Mouse (Mus musculus) heart, postnatal 25 days (tissue): ENCODE data around the gene Slc35a2. TPM values are rescaled to one million over a fixed set of nuclear protein-coding genes. Genes with fewer than 3 reads are reported as not detected.

Source experiments
- DNase-seq: peaks from one replicate; pipeline ENCODE4 v3.0.0; 2022; ENCODE audit warnings: low spot score
- intact Hi-C: fragments of 180-260 bp; cut with DNase I; formaldehyde crosslinking; loops from one replicate; pipeline ENCODE4 v1.15.1; 2025
- total RNA-seq, 2 experiments: library from RNA; stranded (reverse); gene quantifications; 2 replicates each; pipeline ENCODE4 v1.2.3; 2021

Slc35a2 gene
- 10 to 100 TPM; 11.0 to 17.0 TPM for total RNA-seq

DNA sequence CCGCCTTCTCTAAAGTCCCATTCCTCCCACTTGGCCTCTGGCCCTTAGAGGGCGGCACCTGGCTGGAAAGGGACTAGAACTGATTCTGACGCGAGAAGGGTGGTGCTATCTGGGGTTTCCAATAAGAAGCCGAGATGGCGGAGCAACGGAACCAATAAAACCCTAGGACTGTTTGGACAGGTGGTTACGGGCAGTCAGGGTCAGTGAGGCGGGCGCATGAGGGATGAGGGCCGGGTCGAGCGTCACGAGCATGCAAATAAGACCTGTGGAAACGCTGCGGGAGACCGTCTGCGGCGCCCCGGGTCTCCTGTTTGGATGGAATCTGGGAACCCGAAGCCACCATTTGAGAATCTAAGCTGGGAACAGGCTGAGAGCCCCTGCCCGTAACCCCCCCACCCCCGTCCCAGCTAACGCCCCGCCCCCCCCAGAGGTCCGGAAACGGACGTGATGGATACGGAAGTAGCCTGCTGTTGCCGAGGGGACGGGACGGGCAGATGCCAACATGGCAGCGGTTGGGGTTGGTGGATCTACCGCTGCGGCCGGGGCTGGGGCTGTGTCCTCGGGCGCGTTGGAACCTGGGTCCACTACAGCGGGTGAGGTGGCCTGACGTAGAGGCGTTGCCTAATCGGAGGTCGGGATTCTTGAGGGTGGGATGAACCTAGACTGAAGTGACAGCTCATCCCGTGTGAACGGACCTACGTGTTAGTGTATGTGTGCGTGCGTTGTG lies at the start of gene Slc35a2:
Gene Slc35a2 (plus strand): TSS at position 188 of the 727 bp plus-strand sequence.
- DNase-seq, result peak; percentile 84
- intact Hi-C loops, result no loop called here

DNA sequence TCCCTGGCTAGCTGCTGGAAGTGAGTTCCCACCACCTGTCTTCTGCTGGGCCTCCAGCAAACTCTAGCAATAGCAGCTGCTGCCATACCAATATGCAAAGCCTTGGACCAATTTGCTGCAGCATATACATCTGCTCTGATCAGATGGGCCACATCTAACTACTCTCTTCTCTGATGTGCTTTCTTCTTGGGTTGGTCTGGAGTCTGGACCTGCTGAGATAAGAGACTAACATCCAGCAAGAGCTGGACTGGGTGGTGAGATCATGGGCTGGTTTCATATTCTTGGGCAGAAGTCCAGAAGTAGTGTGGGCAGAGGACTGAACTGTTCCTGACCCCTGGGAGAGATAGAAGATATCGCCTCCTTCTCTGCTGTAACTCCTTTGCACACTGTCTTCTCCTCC lies 46.7 kb upstream of the Slc35a2 start:
- intact Hi-C loops, result no loop called here
- no peak for DNase-seq

DNA sequence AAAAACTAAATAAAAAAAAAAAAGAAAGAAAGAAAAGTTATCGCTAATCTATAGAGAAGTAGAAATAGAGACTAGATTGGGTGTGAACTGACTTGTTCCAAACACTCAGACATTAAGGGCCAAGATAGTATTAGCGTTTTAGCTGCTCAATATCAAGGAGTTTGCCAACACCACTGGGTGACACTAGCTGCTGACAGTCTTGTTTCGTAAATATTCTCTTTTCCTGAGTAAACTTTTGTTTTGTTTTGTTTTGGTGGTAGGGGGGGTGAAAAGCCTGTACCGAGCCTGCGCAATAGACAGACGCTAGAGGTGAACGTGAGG lies 43.0 kb upstream of the Slc35a2 start:
- intact Hi-C loops, result no loop called here
- DNase-seq, result no peak

DNA sequence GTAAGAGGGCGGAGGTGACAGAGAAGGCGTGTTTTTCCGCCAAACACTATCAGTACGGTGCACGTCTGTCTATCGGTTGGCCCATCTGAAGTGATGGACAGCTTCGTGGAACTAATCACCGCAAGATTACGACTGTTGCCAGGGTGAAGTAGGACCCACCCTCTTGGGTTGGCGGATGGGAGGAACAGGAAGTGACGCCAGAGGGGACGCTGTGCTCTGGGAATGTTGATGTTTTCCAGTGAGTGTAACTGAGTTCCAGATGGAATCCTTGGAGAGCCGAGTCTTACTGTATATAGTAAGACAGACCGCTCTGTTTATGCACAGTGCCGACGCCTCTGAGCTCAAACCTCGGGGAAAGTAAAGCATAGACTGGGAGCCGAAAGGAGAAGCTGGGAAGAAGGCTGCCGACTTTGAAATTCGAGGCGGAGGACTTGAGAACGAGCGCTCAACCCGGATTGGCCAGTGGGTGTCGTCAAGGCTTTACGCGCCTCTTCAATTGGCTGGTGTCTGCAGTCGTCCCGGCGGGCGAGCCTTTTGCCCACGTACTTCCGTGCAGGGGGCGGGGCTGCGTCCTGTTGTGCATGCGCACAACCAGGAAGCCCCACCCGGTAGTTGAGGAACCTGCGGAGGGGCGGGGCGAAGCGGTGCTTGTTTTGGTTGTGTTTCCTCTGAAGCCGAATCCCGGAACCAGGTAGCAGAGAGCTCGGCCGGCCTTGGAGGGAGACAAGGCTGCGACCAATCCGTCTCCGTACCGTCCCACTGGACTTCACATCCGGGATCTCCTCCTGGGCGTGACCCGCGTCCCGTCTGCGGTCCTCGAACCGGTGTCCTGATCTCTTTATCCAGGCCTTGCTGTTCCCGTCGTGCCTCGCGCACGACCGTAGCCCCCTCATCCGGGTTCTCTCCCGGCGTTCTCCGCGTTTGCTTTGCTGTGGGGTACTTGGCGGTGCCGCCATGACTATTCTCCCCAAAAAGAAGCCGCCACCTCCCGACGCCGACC lies 42.4 kb upstream of the Slc35a2 start, which contains the start of gene Otud5:
Gene Otud5 (plus strand): TSS at position 202 of the 1,000 bp plus-strand sequence.
- peak; percentile 91 for DNase-seq
- intact Hi-C loops, result no loop called here

DNA sequence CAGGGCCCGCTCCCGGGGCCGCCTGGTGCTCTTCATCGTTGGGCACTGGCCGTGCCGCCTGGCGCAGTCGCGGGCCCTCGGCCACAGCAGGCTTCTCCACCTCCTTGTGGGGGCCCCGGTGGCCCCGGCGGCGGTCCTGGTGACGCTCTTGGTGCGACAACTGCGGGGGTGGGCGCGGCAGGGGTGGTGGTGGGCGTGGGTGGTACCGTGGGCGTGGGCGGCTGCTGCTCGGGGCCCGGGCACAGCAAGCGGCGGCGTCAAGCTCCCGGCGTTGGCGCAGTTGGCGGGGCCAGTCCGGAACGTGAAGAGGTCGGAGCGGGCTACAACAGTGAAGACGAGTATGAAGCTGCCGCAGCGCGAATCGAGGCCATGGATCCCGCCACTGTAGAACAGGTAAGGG lies 41.5 kb upstream of the Slc35a2 start:
- intact Hi-C loops, result no loop called here
- no peak for DNase-seq

GRCm38 (mm10) chrX:7847845-7848244 lies 36.0 kb upstream of the Slc35a2 start:
- no peak for DNase-seq
- intact Hi-C loops, result no loop called here

DNA sequence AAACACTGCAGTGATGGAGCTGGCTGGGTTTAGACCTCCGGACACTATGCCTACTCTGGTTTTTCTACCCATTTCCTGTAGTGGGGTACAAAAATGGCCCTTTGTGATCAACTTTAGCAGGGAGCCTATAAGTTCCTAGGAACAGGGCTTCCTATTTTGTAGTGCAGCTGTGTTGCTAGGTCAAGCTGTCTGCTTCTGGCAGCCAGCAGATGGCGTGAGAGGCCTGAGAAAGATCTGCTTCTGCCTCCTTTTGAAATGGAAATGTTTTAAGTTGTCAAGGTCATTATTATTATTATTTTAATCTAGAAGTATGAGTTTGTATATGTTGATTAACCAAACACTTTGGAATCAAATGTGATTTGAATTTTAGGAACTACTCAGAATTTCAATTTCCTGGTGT lies 29.2 kb upstream of the Slc35a2 start:
- intact Hi-C loops, result loop anchor here (2.0 kb wide), 1 partner anchor 162 kb away; no protein-coding TSS in a partner anchor
- no peak for DNase-seq

DNA sequence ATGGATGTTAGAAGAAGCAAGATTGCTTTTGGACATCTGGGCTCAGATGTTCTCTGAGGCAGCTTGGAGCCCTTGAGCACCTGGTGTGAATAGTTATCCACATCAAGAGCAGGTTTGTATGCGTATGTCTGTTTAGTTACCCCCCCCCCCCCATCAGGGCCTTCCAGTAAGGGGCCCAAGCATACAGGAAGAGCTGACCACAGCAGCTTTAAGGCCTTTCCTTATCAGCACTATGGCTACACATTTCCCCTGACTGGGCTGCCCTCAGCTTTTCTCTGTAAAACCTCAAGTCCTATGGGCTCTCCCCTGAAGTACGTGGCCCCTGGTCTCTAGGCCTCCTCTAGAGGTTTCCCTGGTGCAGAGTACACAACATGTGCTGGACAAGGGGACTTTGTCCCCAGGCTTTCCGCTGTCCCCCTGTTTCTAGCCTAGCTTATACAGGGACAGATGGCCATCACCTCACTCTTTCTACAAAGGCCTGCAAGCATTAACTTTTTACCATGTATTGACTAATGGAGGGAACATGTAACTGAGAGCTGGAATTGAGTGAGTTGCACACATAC lies 24.6 kb upstream of the Slc35a2 start:
- no peak for DNase-seq
- intact Hi-C loops, result loop anchor here (5.0 kb wide), 1 partner anchor 43 kb away; no protein-coding TSS in a partner anchor

- intact Hi-C loops, result no loop called here
- no peak for DNase-seq
Measured at GRCm38 (mm10) chrX:7863181-7863580, 20.6 kb upstream of the Slc35a2 start.

DNA sequence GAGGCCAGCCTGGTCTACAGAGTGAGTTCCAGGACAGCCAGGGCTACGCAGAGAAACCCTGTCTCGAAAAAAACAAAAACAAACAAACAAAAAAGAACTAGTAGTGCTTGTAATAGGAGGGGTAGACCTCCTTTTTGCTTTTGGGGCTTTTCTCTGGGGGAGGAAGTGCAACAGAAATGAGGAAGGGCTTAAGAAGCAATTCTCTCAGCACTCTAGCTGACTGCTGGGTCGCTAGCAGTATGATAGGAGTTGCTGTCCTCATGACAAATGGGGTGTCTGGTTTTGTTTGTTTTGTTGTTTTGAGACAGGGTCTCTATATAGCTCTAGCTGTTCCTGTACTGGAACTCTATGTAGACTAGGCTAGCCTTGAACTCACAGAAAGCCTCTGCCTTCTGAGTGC lies 19.3 kb upstream of the Slc35a2 start:
- intact Hi-C loops, result no loop called here
- no peak for DNase-seq

GRCm38 (mm10) chrX:7865343-7865742 lies 18.5 kb upstream of the Slc35a2 start:
- intact Hi-C loops, result no loop called here
- DNase-seq, result no peak

GRCm38 (mm10) chrX:7865786-7866185 lies 18.0 kb upstream of the Slc35a2 start:
- DNase-seq, result no peak
- intact Hi-C loops, result no loop called here

DNA sequence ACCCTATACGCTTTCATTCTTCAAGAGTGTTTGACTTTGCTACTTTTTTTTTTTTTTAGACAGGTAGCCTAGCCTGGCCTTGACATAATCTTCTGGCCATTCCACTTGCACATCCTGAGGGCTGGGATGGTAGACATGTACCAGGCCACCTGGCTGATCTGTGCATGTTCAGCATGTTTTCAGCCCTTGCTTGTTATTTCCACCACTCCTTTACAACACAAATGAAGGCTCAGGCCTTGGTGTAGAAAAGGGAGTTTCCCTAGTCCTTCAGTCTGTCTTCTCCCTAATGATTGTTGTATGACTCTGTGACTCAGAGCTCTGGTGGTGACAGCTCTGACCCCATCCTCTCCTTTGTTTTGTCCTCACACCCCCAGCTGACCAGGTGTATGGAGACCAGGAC lies 16.7 kb upstream of the Slc35a2 start:
- intact Hi-C loops, result no loop called here
- DNase-seq, result no peak

GRCm38 (mm10) chrX:7868506-7868905 lies 15.3 kb upstream of the Slc35a2 start:
- intact Hi-C loops, result no loop called here
- no peak for DNase-seq

- intact Hi-C loops, result no loop called here
- DNase-seq, result no peak
Measured at GRCm38 (mm10) chrX:7869826-7870225, 14.0 kb upstream of the Slc35a2 start.

DNA sequence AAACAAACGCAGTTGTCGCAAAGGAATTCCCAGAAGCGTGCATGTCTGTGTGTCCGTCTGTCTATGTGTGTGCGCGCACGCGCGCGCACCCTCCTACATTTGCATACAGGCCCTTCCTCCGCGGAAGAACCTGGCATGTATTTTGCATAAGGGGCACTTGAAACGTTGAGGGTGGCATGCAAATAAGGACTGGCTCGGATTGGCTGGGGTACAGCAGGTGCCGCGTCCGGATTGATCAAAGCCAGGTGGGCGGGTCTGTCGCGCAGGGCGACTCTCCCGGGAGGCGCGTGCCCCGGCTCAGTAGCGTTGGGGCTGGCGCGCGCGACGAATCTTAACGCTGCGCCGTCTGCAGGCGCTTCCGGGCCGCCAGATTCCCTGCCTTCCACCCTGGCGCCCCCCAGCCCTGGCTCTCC lies 5.8 kb upstream of the Slc35a2 start, which contains the start of gene Pim2:
Gene Pim2 (plus strand): TSS at position 256 of the 413 bp plus-strand sequence.
- intact Hi-C loops, result no loop called here
- peak; percentile 61 for DNase-seq

GRCm38 (mm10) chrX:7878495-7878894 lies 5.3 kb upstream of the Slc35a2 start:
- intact Hi-C loops, result no loop called here

DNA sequence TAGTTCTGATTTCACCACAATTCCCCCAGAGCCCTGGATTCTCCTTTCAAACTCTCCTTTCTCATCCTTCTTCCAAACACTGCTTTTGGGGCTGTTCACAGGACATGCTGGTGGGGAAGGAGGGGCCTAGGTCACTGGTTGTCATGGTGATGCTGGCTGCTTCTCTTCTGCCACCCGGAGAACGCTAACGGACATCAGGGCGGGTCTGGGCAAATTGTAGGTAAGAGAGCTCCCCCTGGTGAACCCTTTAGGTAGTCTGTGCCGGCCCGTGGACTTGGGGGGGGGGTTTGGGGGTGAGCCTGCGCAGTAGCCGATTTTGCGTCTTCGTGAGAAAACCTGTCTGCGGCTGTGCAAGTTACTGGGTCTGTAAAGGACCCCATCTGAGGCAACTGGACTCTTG lies 4.0 kb upstream of the Slc35a2 start:
- intact Hi-C loops, result no loop called here

More at GRCm38 (mm10) chrX:7878495-7878894, 5.3 kb upstream of the Slc35a2 start:
- no peak for DNase-seq

GRCm38 (mm10) chrX:7898211-7898610 lies 14.4 kb downstream of the Slc35a2 start:
- DNase-seq, result no peak
- intact Hi-C loops, result loop anchor here (10.0 kb wide), 1 partner anchor 177 kb away; the partner anchor contains the start of gene Suv39h1

More for the DNA sequence above, 4.0 kb upstream of the Slc35a2 start:
- DNase-seq, result peak; percentile 20
